Mouse (Mus musculus) liver, adult 2 months (tissue): ENCODE results near the gene Gas2l1.

Source experiments
- CTCF ChIP-seq: fragments of 200-500 bp; IDR thresholded peaks from 2 replicates; pipeline ENCODE4 v1.5.1; 2011; ENCODE audit warnings: low read depth, low read length, control low read depth
- POLR2A ChIP-seq: fragments of 200-500 bp; IDR thresholded peaks from 2 replicates; pipeline ENCODE4 v1.6.1; 2011; ENCODE audit warnings: low read length, control low read depth; ENCODE audit not compliant: insufficient read depth; ENCODE audit errors: extremely low read depth

DNA sequence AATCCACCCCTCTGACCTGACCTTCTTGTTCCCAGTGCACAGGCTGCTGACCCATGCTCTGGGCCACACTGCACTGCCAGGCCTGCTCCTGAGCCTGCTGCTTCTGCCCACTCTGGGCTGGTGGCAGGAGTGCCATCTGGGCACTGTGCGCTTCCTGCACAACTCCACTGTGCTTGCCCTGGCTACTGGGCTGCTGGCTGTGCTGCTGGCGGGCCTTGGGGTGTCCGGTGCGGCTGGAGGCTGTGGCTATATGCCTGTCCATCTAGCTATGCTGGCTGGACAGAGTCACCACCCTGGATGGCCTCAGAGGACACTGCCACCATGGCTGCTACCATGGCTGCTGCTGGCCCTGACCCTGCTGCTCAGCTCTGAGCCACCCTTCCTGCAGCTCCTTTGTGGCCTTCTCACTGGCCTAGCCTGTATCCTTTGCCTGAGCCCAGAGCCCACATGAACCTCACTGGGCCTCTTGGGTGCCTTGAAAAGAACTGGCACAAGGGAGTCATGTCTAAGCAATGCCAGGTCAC, 38.9 kb upstream of the Gas2l1 start:
- TF ChIP-seq CTCF (no peak), POLR2A (no peak)
